Mouse (Mus musculus): ENCODE results near the gene Hist1h2bf.
A peak's percentile ranks its signal among the peaks of the same experiment; 100 is the strongest.
"Not testable (repeated sequence)": the region's sequence is repeated elsewhere in the genome, so short reads cannot be mapped to it uniquely, and the experiment has no call there.

Gene Hist1h2bf

DNA sequence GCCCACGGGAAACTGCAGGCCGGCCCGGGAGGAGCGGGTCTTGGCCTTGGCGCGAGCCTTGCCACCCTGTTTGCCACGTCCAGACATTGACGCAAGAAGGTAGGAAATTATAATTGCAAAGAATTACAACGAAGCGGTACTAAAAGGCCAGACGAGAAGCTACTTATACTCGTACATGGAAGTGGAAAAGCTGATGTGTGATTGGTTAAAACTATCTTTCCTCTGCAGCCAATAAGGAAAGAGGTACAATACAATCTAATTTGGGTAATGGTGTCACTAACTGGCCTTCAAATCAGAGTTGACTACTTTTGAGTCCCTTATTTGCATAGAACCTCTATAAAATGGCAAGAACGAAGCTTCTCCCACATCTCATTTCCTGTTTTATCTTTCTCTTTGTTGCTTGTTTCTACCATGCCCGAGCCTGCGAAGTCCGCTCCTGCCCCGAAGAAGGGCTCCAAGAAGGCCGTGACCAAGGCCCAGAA is 2.9 kb downstream of the Hist1h2bf start, which contains the start of the genes Hist1h2ae and Hist1h2bg:
Gene Hist1h2ae, minus strand, starts transcription at position 199 of the 482 bp plus-strand sequence.
Gene Hist1h2bg, plus strand, starts transcription at position 375 of the 482 bp plus-strand sequence.
- DNase-seq (ENCODE audit: low spot score): peak; percentile 69

GRCm38 (mm10) chr13:23570261-23571021 is 3.6 kb downstream of the Hist1h2bf start:
- not testable (repeated sequence) for DNase-seq (ENCODE audit: low spot score)

DNA sequence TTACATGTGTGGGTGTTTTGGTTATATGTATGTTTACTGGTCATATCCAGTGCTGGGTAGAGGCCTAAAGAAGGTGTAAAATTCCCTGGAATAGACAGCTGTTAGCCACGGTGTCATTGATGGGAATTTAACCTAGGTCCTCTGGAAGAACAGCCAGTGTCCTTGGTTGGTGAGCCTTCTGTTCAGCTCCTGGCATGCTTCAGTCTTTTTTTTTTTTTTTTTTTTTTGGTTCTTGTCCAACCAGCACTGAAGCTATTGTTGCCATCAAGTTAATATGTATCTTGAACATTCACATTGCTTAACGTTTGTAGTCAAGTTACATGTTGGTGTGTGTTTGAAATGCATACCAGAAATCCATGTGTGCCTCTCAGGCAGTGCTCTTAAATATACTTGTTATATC is 9.5 kb downstream of the Hist1h2bf start:
- no peak for DNase-seq (ENCODE audit: low spot score)

- DNase-seq (ENCODE audit: low spot score): no peak
These were observed 11.1 kb downstream of the Hist1h2bf start for GRCm38 (mm10) chr13:23562699-23563462.

DNA sequence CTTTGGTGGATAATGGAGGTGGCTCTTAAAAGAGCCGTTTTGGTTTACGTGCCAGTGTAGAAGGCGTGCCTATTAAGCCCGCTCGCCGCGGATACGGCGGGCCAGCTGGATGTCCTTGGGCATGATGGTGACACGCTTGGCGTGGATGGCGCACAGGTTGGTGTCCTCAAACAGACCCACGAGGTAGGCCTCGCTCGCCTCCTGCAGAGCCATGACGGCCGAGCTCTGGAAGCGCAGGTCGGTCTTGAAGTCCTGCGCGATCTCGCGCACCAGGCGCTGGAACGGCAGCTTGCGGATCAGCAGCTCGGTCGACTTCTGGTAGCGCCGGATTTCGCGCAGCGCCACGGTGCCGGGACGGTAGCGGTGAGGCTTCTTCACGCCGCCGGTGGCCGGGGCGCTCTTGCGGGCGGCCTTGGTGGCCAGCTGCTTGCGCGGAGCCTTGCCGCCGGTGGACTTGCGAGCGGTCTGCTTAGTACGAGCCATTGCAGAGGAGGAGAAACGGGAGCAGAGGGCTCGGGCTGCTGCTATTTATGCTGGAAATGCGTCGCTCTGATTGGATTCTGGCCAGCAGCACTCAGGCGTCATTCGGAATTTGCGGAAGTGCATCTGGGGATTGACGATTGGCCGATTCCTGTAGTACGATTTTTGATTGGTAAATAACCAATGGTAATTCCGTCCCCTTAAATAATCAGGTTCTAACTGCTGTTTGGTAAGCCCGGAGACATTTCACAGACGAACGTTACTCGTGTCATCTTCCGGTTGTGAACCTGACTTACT is 11.9 kb downstream of the Hist1h2bf start, which contains the start of gene Hist1h3e:
Gene Hist1h3e, minus strand, starts transcription at position 487 of the 777 bp plus-strand sequence.
- peak; percentile 91 for DNase-seq (ENCODE audit: low spot score)

DNA sequence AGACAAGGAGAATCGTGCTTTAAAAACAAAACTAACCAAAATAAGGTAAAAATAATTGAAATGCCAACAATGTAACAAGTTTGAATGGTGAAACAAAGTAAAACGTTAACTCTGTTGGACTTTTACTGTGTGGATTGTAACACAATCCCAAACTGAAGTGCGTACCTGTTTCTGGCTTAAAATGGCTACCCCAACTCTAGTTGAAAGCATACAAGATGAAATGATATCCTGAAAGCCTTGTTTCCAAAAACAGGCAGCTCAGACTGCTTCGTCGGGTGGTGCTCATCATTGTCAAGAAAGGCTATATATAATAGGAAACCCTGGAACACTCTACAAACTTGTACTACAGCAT is 12.5 kb downstream of the Hist1h2bf start:
- DNase-seq (ENCODE audit: low spot score): not testable (repeated sequence)

GRCm38 (mm10) chr13:23560699-23561098 is 13.3 kb downstream of the Hist1h2bf start:
- DNase-seq (ENCODE audit: low spot score): not testable (repeated sequence)

- no peak for DNase-seq (ENCODE audit: low spot score)
These were observed 17.1 kb downstream of the Hist1h2bf start for GRCm38 (mm10) chr13:23556906-23557305.

- peak; percentile 47 for DNase-seq (ENCODE audit: low spot score)
These were observed 18.1 kb downstream of the Hist1h2bf start for GRCm38 (mm10) chr13:23555839-23556416.

DNA sequence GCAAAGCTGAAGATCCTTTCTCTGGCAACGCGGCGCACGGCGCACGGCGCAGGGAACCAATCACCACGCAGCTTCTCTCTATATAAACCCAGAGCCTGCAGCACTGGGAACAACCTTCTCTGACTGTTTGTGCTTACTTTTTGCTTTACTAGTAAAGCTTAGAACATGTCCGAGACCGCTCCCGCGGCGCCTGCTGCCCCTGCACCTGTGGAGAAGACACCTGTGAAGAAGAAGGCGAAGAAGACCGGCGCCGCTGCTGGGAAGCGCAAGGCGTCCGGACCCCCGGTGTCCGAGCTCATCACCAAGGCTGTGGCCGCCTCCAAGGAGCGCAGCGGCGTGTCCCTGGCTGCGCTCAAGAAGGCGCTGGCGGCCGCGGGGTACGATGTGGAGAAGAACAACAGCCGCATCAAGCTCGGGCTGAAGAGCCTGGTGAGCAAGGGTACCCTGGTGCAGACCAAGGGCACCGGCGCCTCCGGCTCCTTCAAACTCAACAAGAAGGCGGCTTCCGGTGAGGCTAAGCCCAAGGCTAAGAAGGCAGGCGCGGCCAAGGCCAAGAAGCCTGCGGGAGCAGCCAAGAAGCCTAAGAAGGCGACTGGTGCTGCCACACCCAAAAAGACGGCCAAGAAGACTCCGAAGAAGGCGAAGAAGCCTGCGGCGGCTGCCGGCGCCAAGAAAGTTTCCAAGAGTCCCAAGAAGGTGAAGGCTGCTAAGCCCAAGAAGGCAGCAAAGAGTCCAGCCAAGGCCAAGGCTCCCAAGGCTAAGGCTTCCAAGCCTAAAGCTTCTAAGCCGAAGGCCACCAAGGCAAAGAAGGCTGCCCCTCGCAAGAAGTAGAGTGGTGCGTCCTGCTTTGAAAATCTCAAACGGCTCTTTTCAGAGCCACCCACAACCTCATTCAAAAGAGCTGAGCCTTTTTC is 18.8 kb downstream of the Hist1h2bf start:
- peak; percentile 80 for DNase-seq (ENCODE audit: low spot score)

- DNase-seq (ENCODE audit: low spot score): no peak
These were observed 19.6 kb downstream of the Hist1h2bf start for GRCm38 (mm10) chr13:23554393-23554792.

DNA sequence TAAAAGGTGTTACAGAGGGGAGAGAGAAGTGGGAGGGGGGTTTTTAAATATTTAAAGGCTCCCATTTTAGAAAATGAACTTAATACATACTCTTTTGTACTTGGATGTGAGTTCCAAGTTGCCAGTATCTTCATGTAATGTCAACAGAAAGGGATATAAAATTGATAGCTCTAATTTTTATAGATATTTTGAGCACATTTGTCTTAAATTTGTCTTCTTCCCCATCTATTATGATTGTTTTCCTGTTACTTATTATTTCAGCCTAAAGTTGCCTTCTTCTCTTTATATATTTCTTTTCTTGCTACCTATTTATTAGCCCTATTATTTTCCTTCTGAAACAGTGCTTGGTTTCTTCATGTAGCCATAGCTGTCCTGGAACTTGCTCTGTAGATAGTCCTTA is 21.0 kb downstream of the Hist1h2bf start, which contains the start of gene Hist1h1d:
Gene Hist1h1d, plus strand, starts transcription at position 301 of the 400 bp plus-strand sequence.
- DNase-seq (ENCODE audit: low spot score): no peak

DNA sequence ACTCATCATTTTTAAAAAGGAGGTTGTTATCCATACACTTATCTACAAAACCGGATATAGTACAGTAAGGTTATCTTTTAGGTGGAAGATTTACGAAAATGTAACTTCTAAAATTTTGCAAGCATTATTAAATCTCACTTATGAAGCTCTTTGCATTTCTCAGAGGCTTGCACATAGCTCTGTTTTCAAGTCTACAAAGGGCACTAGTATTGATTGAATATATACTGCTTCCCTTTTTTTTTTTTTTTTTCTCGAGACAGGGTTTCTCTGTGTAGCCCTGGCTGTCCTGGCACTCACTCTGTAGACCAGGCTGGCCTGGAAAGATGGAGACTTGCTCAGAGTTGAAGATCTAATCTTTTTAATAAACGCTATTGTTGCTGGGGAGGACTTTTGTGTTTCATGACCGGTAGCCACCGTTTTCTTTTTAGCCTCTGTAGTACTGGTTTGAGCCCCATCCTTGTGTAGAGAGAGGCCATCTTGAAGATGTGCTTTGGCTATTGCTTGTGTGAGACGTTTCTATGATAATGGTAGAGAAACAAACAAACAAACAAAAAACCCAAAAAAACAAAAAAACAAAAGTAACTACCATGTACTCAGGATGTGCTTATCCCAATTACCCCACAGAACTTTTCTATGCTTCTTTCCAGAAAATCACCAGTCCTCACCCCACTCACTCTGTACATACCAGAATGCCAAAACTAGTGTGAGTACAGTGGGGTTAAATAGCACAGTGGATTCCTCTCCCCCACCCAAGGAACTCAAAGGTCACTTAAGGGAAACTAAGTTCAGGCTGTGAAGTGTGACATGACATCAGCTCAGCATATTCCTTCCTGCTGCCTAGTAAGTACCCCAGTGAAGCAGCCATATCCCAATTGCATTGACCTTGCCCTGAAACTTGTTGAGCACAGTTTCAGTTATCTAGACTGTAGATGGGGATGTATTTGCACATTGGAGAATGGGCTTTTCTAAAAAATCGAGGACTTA is 21.8 kb downstream of the Hist1h2bf start:
- DNase-seq (ENCODE audit: low spot score): no peak

- peak; percentile 80 for DNase-seq (ENCODE audit: low spot score)
These were observed 22.7 kb downstream of the Hist1h2bf start, which contains the start of gene Hist1h4f for GRCm38 (mm10) chr13:23551146-23551834. Hist1h4f (minus strand) TSS chr13:23551648.

DNA sequence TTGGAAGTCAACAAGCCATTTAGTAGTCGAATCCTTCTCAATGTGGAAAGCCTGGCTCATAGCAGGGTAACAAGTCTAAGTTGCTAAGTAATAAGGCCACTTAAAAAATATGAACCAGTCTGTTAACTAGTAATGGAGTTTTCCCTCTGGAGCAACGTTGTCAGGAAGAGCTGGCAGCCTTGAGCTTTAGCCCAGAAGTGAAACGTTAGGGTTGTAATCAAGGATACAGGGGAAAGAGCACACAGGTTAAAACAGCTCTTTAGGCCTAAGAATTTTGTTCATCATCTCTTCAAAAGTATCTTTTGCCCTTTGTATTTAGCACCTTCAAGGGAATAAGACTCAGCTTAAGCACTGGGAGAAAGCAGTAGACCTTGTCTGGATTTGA is 23.2 kb downstream of the Hist1h2bf start:
- no peak for DNase-seq (ENCODE audit: low spot score)

DNA sequence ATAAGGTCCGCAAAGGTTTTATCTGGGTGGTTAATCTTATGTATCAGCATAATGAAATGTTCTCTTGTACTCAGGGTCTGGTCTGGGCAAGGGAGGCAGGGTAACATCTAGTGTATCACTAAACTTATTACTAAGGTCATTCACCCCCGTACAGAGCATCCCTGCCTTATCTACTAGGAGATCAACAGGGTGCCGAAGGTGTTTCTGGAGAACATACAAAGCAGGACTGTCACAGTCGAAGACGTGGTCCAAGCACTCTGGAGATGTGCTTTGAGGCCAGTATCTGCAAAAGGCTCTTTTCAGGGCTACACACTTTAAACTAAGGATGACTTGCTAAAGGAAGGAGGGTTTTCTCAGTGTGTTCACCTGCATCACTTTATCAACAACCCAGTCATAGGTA is 27.3 kb downstream of the Hist1h2bf start:
- no peak for DNase-seq (ENCODE audit: low spot score)

DNA sequence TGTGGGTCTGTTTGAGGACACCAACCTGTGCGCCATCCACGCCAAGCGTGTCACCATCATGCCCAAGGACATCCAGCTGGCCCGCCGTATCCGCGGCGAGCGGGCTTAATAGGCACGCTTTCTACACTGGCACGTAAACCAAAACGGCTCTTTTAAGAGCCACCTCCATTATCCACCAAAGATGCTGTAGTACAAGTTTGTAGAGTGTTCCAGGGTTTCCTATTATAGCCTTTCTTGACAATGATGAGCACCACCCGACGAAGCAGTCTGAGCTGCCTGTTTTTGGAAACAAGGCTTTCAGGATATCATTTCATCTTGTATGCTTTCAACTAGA is 29.2 kb downstream of the Hist1h2bf start:
- DNase-seq (ENCODE audit: low spot score): not testable (repeated sequence)

DNA sequence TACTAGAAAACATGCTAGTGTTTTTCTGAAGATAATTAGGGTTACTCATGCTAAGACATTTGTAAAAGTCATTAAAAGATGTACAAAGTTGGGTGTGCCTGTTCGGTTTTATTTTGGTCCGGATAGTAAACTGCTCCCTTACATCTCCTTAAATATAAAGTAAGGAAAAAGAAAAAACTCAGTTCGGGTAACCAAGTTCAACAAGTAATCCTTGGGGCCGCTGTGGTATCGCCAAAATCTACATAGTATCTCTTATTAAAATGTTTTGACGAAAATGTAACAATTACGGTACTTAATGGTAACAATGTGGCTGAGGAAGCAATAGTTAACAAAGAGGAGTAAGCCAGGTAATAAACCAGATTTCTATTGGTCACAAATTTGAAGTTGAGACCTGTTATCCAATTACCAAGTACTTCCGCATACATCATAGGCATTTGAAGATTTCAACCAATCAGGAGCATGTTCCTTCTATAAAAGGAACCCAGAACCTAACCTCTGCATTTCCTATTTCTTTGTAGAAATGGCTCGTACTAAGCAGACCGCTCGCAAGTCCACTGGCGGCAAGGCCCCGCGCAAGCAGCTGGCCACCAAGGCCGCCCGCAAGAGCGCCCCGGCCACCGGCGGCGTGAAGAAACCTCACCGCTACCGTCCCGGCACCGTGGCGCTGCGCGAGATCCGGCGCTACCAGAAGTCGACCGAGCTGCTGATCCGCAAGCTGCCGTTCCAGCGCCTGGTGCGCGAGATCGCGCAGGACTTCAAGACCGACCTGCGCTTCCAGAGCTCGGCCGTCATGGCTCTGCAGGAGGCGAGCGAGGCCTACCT is 29.8 kb downstream of the Hist1h2bf start, which contains the start of gene Hist1h3f:
Gene Hist1h3f, plus strand, starts transcription at position 88 of the 822 bp plus-strand sequence.
- peak; percentile 69 for DNase-seq (ENCODE audit: low spot score)
